Mouse (Mus musculus) small intestine, adult 2 months (tissue): ENCODE results near the gene Olfr735.

Experiments
- CTCF ChIP-seq: fragments of 200-500 bp; IDR thresholded peaks from 2 replicates; pipeline ENCODE4 v1.5.1; 2012; ENCODE audit warnings: low read depth, mild to moderate bottlenecking, control low read depth, inconsistent platforms, low read length, moderate library complexity, mixed read lengths; ENCODE audit not compliant: insufficient replicate concordance, insufficient read length; ENCODE audit errors: extremely low read depth
- POLR2A ChIP-seq: fragments of 200-500 bp; IDR thresholded peaks from 2 replicates; pipeline ENCODE4 v1.6.1; 2012; ENCODE audit warnings: low read depth, mild to moderate bottlenecking, control low read depth, inconsistent platforms, low read length, moderate library complexity

DNA sequence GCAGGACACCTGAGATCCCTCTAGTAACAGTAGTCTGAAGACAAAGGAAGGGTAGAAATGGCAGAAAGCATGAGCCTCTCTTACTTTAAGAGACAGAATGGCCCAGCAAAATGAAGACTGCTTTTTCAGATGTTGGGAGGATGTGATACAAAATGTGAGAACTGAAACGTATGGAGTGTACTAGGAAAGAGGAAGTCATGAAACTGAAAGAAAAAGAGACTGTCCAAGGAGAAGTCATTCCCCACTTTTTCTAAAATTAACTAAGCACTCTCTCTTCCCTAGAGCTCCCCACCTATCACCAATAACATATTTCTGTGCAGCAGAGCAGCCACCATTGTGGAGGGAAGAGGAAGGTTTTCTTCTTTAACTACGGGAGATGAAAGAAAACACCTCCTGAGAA is 8.9 kb upstream of the Olfr735 start, which contains the start of gene Tlr11:
- TF ChIP-seq CTCF (no peak), POLR2A (no peak)
